21 mouse cellular contexts compared by ENCODE assay signal in the genomic region with DNA sequence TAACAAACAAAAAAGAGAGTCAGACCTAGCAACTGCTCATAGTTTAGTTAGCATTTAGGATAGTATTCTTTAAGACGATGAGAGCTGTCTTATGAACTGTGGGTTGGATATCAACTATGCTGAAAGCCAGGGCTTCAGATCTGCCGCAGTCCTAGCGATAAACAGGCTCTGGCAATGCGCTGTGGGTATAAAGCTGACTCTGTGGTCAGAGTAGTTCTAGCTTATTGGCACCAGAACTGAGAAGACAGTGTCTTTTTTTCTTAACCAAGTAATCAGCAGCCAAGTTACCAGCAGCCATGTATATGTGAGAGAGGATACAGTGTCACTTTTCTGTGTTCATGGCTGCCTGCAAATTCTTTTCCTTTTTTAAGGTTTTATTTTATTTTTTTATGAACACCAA.
DNase-seq lines count a peak whose midpoint lies in the region; ATAC-seq lines count a peak whose summit lies in the region.
"Had no signal": no experiment of that assay in that cellular context is flagged by ENCODE, and none has a peak within 500 bp of the region (broad histone marks: within the 10 kb centered on the region; RNA-seq: fewer than 3 reads in every experiment).

No protein-coding gene starts in this region.

- WGBS in embryonic facial prominence, embryonic 14.5 days = 75% methylated on average over 4 of the region's 4 CpGs
- 90% methylated on average over 4 of the region's 4 CpGs for WGBS in embryonic facial prominence, embryonic 10.5 days
- WGBS in midbrain, embryonic 11.5 days = 93% methylated on average over 4 of the region's 4 CpGs
- 91% methylated on average over 4 of the region's 4 CpGs for WGBS in midbrain, embryonic 10.5 days
- WGBS in embryonic facial prominence, embryonic 15.5 days = 70% methylated on average over 4 of the region's 4 CpGs

- H3K36me3 ChIP-seq in embryonic facial prominence, embryonic 14.5 days (ENCODE audit: control insufficient read depth, insufficient read depth, low read length) = 0 out of 2 replicates have a peak, but pooled peaks cover 4% of the 10 kb centered on the region
- H3K36me3 ChIP-seq in embryonic facial prominence, embryonic 10.5 days (replicated peaks) = no peaks in the 10 kb centered on the region
- no peaks in the 10 kb centered on the region for H3K36me3 ChIP-seq in midbrain, embryonic 11.5 days (ENCODE audit: control insufficient read depth, insufficient read depth, low read length)
- H3K36me3 ChIP-seq in midbrain, embryonic 10.5 days = no peaks in the 10 kb centered on the region
- H3K36me3 ChIP-seq in embryonic facial prominence, embryonic 15.5 days = no peaks in the 10 kb centered on the region

- no peak overlapping the region for H3K4me2 ChIP-seq in embryonic facial prominence, embryonic 14.5 days (ENCODE audit: low read depth, low read length)
- no peak overlapping the region for H3K4me2 ChIP-seq in midbrain, embryonic 11.5 days
- H3K4me2 ChIP-seq in embryonic facial prominence, embryonic 15.5 days (replicated peaks) = no peak overlapping the region

- H3K9ac ChIP-seq in embryonic facial prominence, embryonic 14.5 days (ENCODE audit: low read depth, low read length) = no peak overlapping the region
- H3K9ac ChIP-seq in midbrain, embryonic 11.5 days (ENCODE audit: low read length) = no peak overlapping the region
- no peak overlapping the region for H3K9ac ChIP-seq in embryonic facial prominence, embryonic 15.5 days

- DNase-seq in embryonic facial prominence, embryonic 14.5 days (ENCODE audit: low spot score) = peak; percentile 39
- no peak for DNase-seq in embryonic facial prominence, embryonic 10.5 days (ENCODE audit: low spot score)
- DNase-seq in midbrain, embryonic 11.5 days (ENCODE audit: low spot score, missing footprints) = peak; percentile 80
- no peak for DNase-seq in midbrain, embryonic 10.5 days (ENCODE audit: low spot score)
- DNase-seq in lung, postnatal 14 days = no peak
- DNase-seq: adrenal gland, adult 2 months; adrenal gland, adult 8-10 months; adrenal gland, postnatal 10 days; adrenal gland, postnatal 14 days; adrenal gland, postnatal 25 days; adrenal gland, postnatal 36 days; B cell, adult 2 months; cerebellum, adult 11 months; cerebellum, adult 11-12 months; cerebellum, adult 18-20 months had no signal

- ATAC-seq in embryonic facial prominence, embryonic 14.5 days (ENCODE audit: low read depth) = no peak
- no peak for ATAC-seq in midbrain, embryonic 11.5 days (ENCODE audit: low FRiP score)
- peak; percentile 57; the same call in 1 of the 2 replicates for ATAC-seq in embryonic facial prominence, embryonic 15.5 days (ENCODE audit: insufficient number of reproducible peaks, low FRiP score, low TSS enrichment, low read depth)
- ATAC-seq: activated CD4-positive, CD25-positive, alpha-beta regulatory T cell, adult 4 months; CD4-positive, CD25-positive, alpha-beta regulatory T cell, adult 4 months; Patski had no signal

- H3K4me1 ChIP-seq in embryonic facial prominence, embryonic 14.5 days (ENCODE audit: control insufficient read depth, insufficient read depth, low read length) = peaks cover 20% of the 10 kb centered on the region; the same call in 1 of the 2 replicates
- peaks cover 9% of the 10 kb centered on the region for H3K4me1 ChIP-seq in embryonic facial prominence, embryonic 10.5 days
- no peaks in the 10 kb centered on the region for H3K4me1 ChIP-seq in midbrain, embryonic 11.5 days (ENCODE audit: control insufficient read depth, insufficient read depth, low read length)
- H3K4me1 ChIP-seq in midbrain, embryonic 10.5 days = peaks cover 19% of the 10 kb centered on the region
- peaks cover 5% of the 10 kb centered on the region for H3K4me1 ChIP-seq in embryonic facial prominence, embryonic 15.5 days

- no peak overlapping the region for H3K4me3 ChIP-seq in embryonic facial prominence, embryonic 14.5 days (ENCODE audit: low read depth, low read length)
- H3K4me3 ChIP-seq in embryonic facial prominence, embryonic 10.5 days = no peak overlapping the region
- H3K4me3 ChIP-seq in midbrain, embryonic 11.5 days (ENCODE audit: low read depth, low read length) = no peak overlapping the region
- H3K4me3 ChIP-seq in midbrain, embryonic 10.5 days = no peak overlapping the region
- no peak overlapping the region for H3K4me3 ChIP-seq in embryonic facial prominence, embryonic 15.5 days (replicated peaks)

- no peaks in the 10 kb centered on the region for H3K27me3 ChIP-seq in embryonic facial prominence, embryonic 14.5 days (replicated peaks; ENCODE audit: control insufficient read depth, insufficient read depth, low read length)
- no peaks in the 10 kb centered on the region for H3K27me3 ChIP-seq in embryonic facial prominence, embryonic 10.5 days (replicated peaks; ENCODE audit: low read depth, poor library complexity, severe bottlenecking)
- no peaks in the 10 kb centered on the region for H3K27me3 ChIP-seq in midbrain, embryonic 11.5 days (ENCODE audit: control insufficient read depth, insufficient read depth, low read length)
- H3K27me3 ChIP-seq in midbrain, embryonic 10.5 days (ENCODE audit: low read depth, poor library complexity, severe bottlenecking) = no peaks in the 10 kb centered on the region
- H3K27me3 ChIP-seq in embryonic facial prominence, embryonic 15.5 days = no peaks in the 10 kb centered on the region
- H3K27me3 ChIP-seq: CH12.LX, Patski had no signal

- H3K27ac ChIP-seq in embryonic facial prominence, embryonic 14.5 days (replicated peaks; ENCODE audit: low read depth, low read length) = no peak overlapping the region
- H3K27ac ChIP-seq in embryonic facial prominence, embryonic 10.5 days (replicated peaks) = no peak overlapping the region
- no peak overlapping the region for H3K27ac ChIP-seq in midbrain, embryonic 11.5 days (ENCODE audit: low read depth, low read length)
- H3K27ac ChIP-seq in midbrain, embryonic 10.5 days (replicated peaks) = no peak overlapping the region
- no peak overlapping the region for H3K27ac ChIP-seq in embryonic facial prominence, embryonic 15.5 days (replicated peaks)

- no peaks in the 10 kb centered on the region for H3K9me3 ChIP-seq in embryonic facial prominence, embryonic 14.5 days (ENCODE audit: control insufficient read depth, low read length)
- no peaks in the 10 kb centered on the region for H3K9me3 ChIP-seq in embryonic facial prominence, embryonic 10.5 days
- H3K9me3 ChIP-seq in midbrain, embryonic 11.5 days (ENCODE audit: control insufficient read depth, low read length) = no peaks in the 10 kb centered on the region
- no peaks in the 10 kb centered on the region for H3K9me3 ChIP-seq in midbrain, embryonic 10.5 days (replicated peaks)
- no peaks in the 10 kb centered on the region for H3K9me3 ChIP-seq in embryonic facial prominence, embryonic 15.5 days (replicated peaks)
- H3K9me3 ChIP-seq: G1E had no signal

Comparison
In these comparisons a context has a peak if more than half of its experiments do, and no peak if none do; other contexts are left out.
1. DNase-seq: peak in embryonic facial prominence, embryonic 14.5 days (single experiment) and midbrain, embryonic 11.5 days (single experiment); none in embryonic facial prominence, embryonic 10.5 days (single experiment), midbrain, embryonic 10.5 days (single experiment) and lung, postnatal 14 days (single experiment).